Mouse (Mus musculus) frontal cortex, postnatal 36 days (tissue): ENCODE measurements around the gene Bex4.

Experiments used
- DNase-seq, 2 experiments: peaks; one replicate each; pipeline ENCODE4 v3.0.0; 2022; ENCODE audit warnings: low spot score in 2 of 2

The Bex4 gene

DNA sequence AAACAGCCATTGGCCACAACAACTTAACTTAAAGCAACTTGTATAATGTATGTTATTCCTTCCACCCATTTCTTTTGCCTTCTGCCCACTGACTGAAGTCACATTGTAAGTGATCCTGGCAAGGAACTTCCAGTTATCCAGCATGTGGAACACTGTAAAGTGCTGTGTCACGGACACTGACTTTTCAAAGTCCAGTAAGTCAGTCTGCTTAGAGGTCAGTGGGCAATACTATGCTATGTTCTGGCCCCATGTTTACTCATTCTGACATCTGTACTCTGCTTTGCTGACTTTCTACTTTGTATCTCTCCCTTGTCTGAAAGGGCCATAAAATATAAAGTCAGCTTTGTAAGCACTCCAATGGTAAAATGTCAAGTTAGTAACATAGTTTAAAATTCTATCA lies 44.3 kb downstream of the Bex4 start:
- no peak for DNase-seq
